8 mouse cellular contexts compared by ENCODE assay signal in the genomic region with DNA sequence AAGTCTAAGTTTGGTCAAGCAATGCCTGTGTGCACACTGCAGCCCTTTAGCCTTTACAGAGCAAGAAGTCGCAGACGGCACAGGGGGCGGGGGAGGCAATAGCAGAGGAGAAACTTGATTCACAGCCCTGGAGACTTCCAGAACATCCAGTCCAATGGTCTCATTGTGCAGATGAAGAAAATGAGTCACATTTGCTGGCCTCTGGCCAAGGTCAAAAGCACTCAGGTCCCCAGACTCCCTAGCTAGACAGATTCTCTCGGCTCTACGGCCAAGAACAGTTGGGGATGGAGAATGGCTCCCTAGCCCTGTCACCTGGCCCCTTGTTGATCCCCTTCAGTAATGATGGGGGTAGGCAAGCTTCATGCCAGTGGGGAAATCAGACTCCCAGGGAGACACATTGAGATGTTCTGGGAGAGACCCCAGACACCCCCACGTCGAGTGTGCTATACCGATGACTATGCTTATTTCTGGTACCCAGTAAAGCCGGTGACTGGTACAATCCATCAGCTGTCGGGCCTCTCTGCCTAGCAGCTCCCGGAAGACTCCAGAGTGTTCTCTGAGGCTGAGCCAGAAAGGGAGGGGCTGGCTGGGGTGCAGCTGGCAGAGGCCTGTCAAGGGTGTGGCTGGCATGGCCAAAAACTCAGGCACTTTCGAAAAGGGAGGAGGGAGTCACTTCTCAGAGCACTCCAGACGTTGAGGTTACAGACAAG. TPM values are rescaled to one million over a fixed set of nuclear protein-coding genes. Genes with fewer than 3 reads are reported as not detected.
DNase-seq lines count a peak whose midpoint lies in the region; ATAC-seq lines count a peak whose summit lies in the region.

No protein-coding gene starts in this region.

- no peaks in the 10 kb centered on the region for H3K27me3 ChIP-seq in neural tube, embryonic 14.5 days (ENCODE audit: control insufficient read depth, insufficient read depth, low read length)

- WGBS in neural tube, embryonic 14.5 days = 37% methylated on average over 13 of the region's 13 CpGs

- DNase-seq in cerebellum, adult 11 months = peak; percentile 28
- no peak for DNase-seq in cerebellum, adult 8-10 months
- DNase-seq in retina, postnatal 1 day = peak; percentile 44
- DNase-seq in retina, embryonic 14.5 days (ENCODE audit: low spot score) = no peak
- peak; percentile 95 to 96 for DNase-seq in heart, adult 18-20 months
- peak; percentile 71 for DNase-seq in kidney, postnatal 14 days
- DNase-seq in embryo, embryonic 10.5 days (ENCODE audit: low spot score) = no peak

- H3K36me3 ChIP-seq in neural tube, embryonic 14.5 days (ENCODE audit: control insufficient read depth, insufficient read depth, low read length) = no peaks in the 10 kb centered on the region

- no peak overlapping the region for H3K4me3 ChIP-seq in neural tube, embryonic 14.5 days (ENCODE audit: low read depth, low read length)

- 0 out of 2 replicates have a peak, but pooled peaks have one; percentile 18 for ATAC-seq in neural tube, embryonic 14.5 days (ENCODE audit: low read depth)

- 0 out of 2 replicates have a peak, but pooled peaks cover 5% of the 10 kb centered on the region for H3K4me1 ChIP-seq in neural tube, embryonic 14.5 days (ENCODE audit: control insufficient read depth, insufficient read depth, low read length)

- no peak overlapping the region for H3K27ac ChIP-seq in neural tube, embryonic 14.5 days (ENCODE audit: low read depth, low read length)

- H3K9me3 ChIP-seq in neural tube, embryonic 14.5 days (ENCODE audit: control insufficient read depth, low read length) = no peaks in the 10 kb centered on the region

- no peak overlapping the region for H3K9ac ChIP-seq in neural tube, embryonic 14.5 days (replicated peaks; ENCODE audit: low read depth, low read length)

- no peak overlapping the region for H3K4me2 ChIP-seq in neural tube, embryonic 14.5 days (ENCODE audit: low read depth, low read length)

RNA-seq across cellular contexts. Expression of a gene that starts 8.1 kb away (rescaled TPM):
- total RNA-seq in heart, adult 18-20 months (2021) = 100 to 1,000 TPM; 501 to 698 TPM
- polyA plus RNA-seq in neural tube, embryonic 14.5 days (2014; fragmentation: Nextera tagmentation; extraction: Ambion mirVana) = 7.8 and 11.4 TPM in 2 replicates

RNA-seq across cellular contexts. Expression of a gene that starts 54.8 kb away (rescaled TPM):
- total RNA-seq in heart, adult 18-20 months (2021) = 100 to 1,000 TPM; 285 to 287 TPM
- polyA plus RNA-seq in neural tube, embryonic 14.5 days (2014; fragmentation: Nextera tagmentation; extraction: Ambion mirVana) = 419 and 431 TPM in 2 replicates

Comparison
In these comparisons a context has a peak if more than half of its experiments do, and no peak if none do; other contexts are left out.
1. DNase-seq: peak in cerebellum, adult 11 months (single experiment), retina, postnatal 1 day (single experiment), heart, adult 18-20 months (2 of 2) and kidney, postnatal 14 days (single experiment); none in cerebellum, adult 8-10 months (single experiment), retina, embryonic 14.5 days (single experiment) and embryo, embryonic 10.5 days (single experiment).